Mouse (Mus musculus): ENCODE data around the gene Cbl.

GRCm38 (mm10) chr9:44130034-44130433, 103.8 kb downstream of the Cbl start:
- no peak for TF ChIP-seq CTCF (IDR thresholded peaks at IDR 0.05; ENCODE audit: low read depth)
- TF ChIP-seq EP300 (optimal IDR thresholded peaks at IDR 0.05): no peak
